Mouse (Mus musculus) thymus, adult 18-20 months (tissue): Measurements from ENCODE around the gene Ugt2a2.
"Not testable (repeated sequence)": the region's sequence is repeated elsewhere in the genome, so short reads cannot be mapped to it uniquely, and the experiment has no call there.

Source experiments
- DNase-seq, 2 experiments: peaks; one replicate each; pipeline ENCODE4 v3.0.0; 2022; ENCODE audit warnings: mixed read lengths in 2 of 2

The Ugt2a2 gene

DNA sequence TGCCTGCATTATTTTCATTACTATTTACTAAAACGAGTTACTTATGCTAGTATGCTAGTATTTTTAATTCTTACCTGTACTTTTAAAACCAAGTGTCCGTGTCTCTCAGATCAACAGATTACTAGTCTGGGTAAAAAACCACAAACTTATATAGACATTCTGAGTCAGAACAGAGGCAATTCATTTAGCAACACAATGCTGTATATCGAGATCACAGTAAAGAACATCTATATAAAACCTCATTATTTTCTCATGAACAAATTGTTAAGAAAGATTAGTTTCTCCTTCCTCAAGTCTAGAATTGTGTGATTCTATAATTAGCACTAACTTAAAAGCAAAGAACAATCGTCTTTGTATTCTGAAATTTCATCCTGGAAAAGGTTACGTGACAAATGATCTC lies at the start of gene Ugt2a2:
Gene Ugt2a2 (minus strand): TSS at position 101 of the 400 bp plus-strand sequence.
- no peak for DNase-seq

DNA sequence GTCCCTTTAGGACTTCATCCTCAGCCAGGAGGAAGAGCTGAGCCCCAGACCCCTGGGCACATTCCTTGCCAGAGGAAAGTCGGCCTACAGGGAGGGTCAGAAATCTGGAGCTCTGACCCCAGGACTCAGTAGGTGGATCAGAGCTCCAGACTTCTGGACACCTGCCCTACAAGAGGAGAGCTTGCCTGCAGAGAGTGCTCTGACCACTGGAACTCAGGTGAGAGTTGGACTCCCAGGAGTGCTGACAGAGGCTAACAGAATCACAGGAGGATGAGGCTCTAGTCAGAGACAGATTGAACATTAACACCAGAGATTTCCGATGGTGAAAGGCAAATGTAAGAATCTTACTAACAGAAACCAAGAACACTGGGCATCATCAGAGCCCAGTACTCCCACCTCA lies 41.5 kb upstream of the Ugt2a2 start:
- DNase-seq: not testable (repeated sequence)

DNA sequence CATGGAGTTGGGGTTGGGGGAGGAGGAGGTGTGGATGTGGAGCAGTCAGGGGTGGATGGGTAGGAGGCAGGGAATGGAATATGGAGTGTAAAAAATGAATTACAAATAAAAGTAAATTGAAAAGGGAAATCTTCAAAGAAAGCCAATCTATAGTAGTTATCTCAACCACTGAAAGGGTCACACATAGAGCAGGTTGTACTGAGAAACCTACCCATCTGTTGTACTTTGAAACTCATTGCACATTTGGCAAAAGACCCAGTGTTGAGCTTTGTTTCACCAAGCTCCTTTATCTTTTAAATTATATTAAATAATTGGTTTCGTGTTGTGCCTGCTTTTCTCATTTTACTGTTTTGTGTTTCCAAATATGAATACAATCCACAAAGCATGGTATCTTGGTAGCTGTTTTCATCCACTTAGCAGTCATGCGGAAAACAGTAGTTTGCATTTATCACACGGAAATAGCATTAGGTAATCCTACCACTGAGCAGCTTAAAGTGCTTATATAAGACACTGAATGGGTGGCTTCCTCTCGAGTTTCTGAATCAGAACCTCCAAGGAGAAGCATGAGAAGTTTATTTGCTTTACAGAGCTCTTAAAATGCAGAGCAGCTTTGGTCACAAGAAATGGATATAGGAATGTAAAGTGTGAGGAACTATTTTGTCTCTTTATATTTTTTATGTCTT lies 23.9 kb upstream of the Ugt2a2 start:
- DNase-seq: no peak

DNA sequence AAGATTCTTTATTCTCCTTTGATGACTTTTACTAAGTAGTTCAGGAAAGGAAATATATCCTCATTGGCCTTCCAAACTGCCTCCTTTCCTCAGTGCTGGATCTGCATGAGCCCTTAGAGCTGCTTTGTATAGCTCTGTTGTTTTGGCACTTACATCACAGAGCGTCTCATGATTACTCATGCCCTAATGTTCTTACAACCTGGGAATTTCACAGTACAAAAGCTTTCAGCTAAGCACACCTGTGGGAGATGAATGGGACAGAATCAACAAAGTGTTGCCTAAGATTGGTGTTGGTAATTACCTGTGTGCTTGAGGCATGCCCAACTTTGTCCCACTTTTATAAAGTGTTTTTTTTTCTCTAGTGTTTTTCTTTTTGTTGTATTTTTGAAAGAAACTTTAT lies 20.6 kb upstream of the Ugt2a2 start:
- no peak for DNase-seq

DNA sequence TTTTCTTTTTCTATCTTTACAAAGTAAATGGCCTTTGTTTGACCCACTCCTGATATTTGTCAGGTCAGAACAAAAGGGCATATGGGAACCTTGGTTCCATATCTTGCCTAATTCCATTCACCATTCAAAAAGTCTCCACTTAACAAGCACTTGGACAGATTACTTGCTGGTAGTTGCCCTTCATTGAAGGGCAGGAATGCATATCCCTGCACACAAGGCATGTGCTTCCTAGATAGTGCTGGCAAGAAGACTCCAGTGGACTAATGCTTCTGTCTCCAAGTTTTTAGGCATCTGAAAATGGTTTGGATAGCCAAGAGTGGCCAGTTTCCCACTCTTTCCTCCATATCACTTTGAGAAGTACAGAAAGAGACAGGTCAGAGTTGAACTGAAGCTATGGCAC lies 17.3 kb upstream of the Ugt2a2 start:
- no peak for DNase-seq

DNA sequence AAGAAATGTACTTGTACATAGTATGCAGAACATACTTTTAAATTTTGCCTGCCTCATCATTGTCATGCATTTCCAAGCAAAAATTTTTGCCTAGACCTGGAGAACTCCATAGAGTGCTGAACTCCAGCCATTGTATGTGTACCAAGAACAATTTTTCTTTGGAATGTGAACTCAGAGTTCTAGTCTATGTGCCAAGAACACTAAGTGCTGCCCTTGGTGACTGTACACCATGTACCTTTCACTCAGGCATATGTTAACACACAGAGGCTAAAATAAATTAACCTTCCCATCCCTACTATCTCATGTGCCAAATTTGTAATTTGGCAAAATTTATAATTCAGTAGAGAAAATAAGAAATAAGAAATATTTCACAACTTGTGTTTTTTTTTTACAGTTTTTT lies 16.9 kb upstream of the Ugt2a2 start:
- DNase-seq: no peak

DNA sequence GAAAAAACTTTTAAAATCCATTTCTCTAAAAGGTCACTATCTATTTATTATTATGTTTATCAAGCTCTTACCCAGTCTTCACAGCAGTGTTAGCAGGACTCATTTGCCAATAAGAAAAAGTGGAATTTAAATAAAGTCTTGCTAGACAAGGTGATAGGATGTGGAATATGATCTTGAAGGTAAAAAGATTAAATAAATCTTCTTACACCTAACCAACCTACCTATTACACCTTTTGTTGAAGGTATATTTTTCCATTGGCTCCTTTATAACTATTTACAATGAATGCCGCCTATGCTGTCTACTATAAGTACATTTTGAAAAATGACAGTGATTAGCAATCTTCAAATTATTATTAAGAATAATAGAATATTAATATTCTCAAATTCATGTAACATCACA lies 8.7 kb upstream of the Ugt2a2 start, which contains the start of gene Ugt2a1:
Gene Ugt2a1 (minus strand): TSS at position 101 of the 400 bp plus-strand sequence.
- no peak for DNase-seq

DNA sequence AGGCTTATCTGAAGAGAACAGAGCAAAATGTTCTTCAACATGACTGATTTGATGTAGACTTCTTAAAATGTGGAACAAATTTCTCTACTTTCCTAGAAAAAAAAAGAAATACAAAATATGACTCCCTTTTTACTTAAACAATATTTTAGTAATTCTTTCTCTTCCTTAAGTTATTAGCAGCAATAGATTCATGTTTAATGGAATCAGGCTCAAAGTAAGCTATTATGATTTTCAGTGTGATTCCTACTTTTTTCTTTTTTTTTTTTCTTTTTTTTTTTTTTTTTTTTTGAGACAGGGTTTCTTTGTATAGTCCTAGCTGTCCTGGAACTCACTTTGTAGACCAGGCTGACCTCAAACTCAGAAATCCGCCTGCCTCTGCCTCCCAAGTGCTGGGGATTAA lies 4.6 kb upstream of the Ugt2a2 start, which contains the start of gene Gm43638:
Gene Gm43638 (minus strand): TSS at position 101 of the 400 bp plus-strand sequence.
- DNase-seq: not testable (repeated sequence)

DNA sequence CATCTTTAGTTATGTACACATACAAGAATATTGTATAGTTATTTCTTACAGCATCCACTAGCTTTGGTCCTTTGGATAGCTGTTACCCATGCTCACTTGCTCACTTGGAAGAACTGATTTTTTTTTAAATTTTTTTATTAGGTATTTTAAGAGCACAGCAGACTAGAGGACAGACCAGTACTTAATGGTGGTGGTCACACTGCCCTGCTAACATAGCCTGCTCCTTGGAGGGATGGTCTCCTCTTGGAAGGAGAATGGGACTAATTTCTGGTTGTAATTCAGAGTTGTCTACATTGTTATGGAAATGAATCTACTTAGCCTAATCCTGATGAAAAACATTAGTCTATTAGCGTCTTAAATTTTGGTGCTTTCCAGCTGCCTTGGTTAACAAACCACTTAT lies 23.2 kb downstream of the Ugt2a2 start:
- no peak for DNase-seq

DNA sequence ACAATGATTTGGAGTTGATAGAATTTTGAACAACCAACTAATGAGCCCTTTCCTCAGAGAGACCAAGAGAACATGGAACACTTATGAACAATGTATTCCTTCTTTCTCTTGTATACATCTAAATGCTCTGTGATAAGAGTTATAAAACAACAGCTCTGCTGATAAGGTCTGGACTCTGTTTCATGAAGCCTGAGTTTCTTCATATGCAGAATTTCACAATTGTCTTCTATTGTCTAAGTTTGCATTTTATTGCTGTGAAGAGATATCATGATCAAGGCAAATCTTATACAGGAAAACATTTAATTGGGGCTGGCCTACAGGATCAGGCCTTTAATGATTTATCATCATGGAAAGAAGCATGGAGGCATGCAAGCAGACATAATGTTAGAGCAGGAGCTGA lies 24.4 kb downstream of the Ugt2a2 start:
- no peak for DNase-seq

DNA sequence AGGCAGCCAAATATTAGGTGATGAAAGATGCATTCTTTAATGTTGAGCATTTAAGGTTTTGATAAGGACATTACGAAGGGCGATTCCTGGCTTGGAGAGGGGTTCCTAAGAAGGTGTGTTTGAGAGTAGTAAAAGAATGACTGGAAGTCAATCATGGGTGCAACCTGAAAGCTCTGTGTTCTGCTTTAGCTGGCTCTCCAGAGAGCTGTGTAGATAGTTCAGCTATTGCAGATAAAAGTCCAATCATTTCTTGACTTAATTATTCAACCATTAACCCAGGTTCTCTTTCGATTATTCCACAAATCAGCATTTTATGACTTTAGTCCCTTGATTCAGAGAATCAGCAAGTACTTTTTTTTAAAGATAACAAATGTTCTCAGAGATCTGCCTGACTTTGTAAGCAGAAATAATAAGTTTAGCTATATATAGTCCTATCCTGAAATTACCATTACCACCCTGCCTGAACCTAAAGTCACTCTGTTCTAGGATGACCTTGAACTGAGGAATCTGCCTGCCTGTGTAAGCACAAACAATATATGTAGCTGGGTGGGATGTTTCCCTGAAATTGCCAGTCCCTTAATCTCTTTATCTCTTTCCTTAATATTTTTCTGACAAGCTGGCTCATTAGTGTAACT lies 25.7 kb downstream of the Ugt2a2 start:
- no peak for DNase-seq

DNA sequence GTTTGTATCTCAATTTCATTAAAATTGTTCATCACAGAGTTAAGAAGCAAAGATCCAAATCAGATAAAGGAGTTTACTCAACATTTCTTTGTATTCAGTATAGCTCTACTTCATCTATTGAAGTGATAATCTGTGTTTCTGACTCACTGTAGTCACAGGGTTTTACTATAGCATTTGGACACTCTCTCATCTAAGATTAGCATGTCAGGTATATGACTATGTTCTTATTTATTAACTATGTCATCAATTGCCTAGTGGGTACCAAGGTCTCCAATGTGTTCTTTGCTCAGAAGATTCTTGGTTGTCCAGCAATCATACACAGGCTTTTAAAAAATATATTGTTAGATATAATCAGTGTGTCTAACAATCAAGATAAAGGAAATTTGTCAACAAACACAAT lies 26.5 kb downstream of the Ugt2a2 start:
- no peak for DNase-seq

DNA sequence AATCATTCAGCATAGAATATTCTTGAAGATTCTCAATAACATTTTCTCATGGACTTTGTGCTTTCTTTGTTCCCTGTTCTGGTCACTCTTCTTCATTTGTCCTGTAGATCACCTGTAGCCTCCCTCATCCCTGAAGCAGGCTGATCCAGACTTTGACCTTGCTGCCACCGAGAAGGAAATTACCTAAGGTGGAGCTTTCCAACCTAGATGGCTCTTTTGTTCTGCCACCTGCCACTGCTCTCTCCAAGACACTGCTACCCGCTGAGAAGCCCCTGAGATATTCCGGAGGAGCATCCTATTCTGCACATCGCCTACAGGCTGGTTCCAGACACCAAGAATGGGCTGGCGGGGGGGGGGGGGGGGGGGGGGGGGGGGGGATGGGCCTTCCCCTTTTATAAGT lies 29.5 kb downstream of the Ugt2a2 start:
- DNase-seq: not testable (repeated sequence)

DNA sequence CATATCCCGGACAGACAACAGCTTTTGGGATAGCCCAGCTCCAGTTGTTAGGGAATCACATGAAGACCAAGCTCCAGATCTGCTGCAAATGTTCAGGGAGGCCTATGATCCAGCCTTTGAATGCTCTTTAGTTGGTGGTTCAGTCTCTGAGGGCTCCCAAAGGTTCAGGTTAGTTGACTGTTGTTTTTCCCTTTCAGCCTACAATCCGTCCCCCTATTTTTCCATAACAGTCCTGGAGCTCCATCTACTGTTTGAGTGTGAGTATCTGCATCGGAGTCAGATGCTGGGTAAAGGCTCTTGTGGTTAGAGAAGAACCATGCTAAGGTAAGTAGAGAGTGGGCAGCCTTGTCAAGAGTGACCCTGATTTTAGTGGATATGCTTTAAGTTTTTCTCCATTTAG lies 45.8 kb downstream of the Ugt2a2 start:
- DNase-seq: no peak

DNA sequence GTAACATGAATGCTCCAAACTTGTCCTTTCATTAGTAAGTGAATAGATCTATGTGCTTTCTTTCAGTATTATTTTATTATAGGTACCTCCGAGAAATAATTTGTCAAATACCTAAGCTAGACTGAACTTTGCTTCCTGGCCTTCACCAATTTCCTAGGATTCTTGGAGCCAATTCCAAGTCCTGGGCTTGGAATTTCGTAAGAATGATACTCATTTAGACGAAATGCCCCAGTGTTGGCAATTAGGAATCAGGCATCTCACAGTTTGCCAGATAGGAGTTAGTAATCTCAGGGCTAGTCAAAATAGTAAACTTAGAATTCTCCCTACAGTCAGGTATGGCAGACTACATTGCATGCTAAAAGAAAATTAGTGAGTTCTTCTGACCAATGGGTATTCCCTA lies 56.4 kb downstream of the Ugt2a2 start:
- DNase-seq: no peak

DNA sequence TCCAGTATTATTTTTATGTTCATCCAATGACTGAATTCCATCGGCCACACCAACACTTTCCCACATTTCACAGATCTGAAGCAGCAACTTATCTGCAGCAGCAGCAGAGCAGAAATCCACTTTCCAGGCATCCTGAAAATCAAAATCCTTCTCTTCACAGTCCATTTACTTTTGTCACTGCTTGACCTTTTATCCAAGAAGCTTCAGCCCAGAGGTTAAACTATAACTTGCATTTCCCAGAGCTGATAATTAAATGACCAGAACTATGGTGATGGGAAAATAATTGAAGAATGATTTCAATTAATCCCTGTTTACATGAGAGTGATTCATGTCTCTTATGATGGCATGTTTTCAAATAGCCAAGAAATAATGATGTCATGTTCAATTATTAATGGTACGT lies 58.0 kb downstream of the Ugt2a2 start, which contains the start of gene Ugt2b38:
Gene Ugt2b38 (minus strand): TSS at position 163 of the 400 bp plus-strand sequence.
- DNase-seq: not testable (repeated sequence)
